Comparison of ENCODE assay signal across 8 mouse cellular contexts in genomic region chr5:100036681-100037080, GRCm38 (mm10). TPM values are rescaled to one million over a fixed set of nuclear protein-coding genes. Genes with fewer than 3 reads are reported as not detected.
A peak's percentile ranks its signal among the peaks of the same experiment; 100 is the strongest.
DNase-seq lines count a peak whose midpoint lies in the region; ATAC-seq and TF ChIP-seq lines count a peak whose summit lies in the region.

No protein-coding gene starts in this region.

- H3K9ac ChIP-seq in kidney, postnatal 0 days (ENCODE audit: low read depth, low read length), result 0 out of 2 replicates have a peak overlapping the region, but pooled peaks have one; percentile 27
- H3K9ac ChIP-seq in neural tube, embryonic 11.5 days (ENCODE audit: low read length), result peak overlapping the region; percentile 26; the same call in 1 of the 2 replicates

- WGBS in kidney, postnatal 0 days, result 5% methylated on average over 7 of the region's 7 CpGs
- WGBS in neural tube, embryonic 11.5 days, result 36% methylated on average over 7 of the region's 7 CpGs

- peak overlapping the region; percentile 86 for H3K4me2 ChIP-seq in kidney, postnatal 0 days (ENCODE audit: low read length)
- peak overlapping the region; percentile 96 for H3K4me2 ChIP-seq in neural tube, embryonic 11.5 days (ENCODE audit: low read depth)

- no peaks in the 10 kb centered on the region for H3K27me3 ChIP-seq in kidney, postnatal 0 days (ENCODE audit: insufficient read depth, low read length)
- H3K27me3 ChIP-seq in neural tube, embryonic 11.5 days (ENCODE audit: control insufficient read depth, insufficient read depth, low read length), result no peaks in the 10 kb centered on the region

- no peak for ATAC-seq in kidney, postnatal 0 days (replicated peaks; ENCODE audit: low FRiP score, low read depth)
- ATAC-seq in neural tube, embryonic 11.5 days (ENCODE audit: insufficient read depth, low FRiP score, low TSS enrichment), result no peak

- peak overlapping the region; percentile 96 for H3K4me3 ChIP-seq in kidney, postnatal 0 days (replicated peaks; ENCODE audit: low read depth, low read length)
- H3K4me3 ChIP-seq in embryonic fibroblast, embryonic 13.5 days (ENCODE audit: insufficient read depth, low read length), result peak overlapping the region; percentile 100
- peak overlapping the region; percentile 100 for H3K4me3 ChIP-seq in neural tube, embryonic 11.5 days (ENCODE audit: low read depth, low read length)

- no peaks in the 10 kb centered on the region for H3K9me3 ChIP-seq in kidney, postnatal 0 days (replicated peaks; ENCODE audit: low read length)
- H3K9me3 ChIP-seq in neural tube, embryonic 11.5 days (ENCODE audit: control insufficient read depth, low read length), result no peaks in the 10 kb centered on the region

- H3K4me1 ChIP-seq in kidney, postnatal 0 days (replicated peaks; ENCODE audit: insufficient read depth, low read length), result no peaks in the 10 kb centered on the region
- peaks cover 7% of the 10 kb centered on the region; the same call in 1 of the 2 replicates for H3K4me1 ChIP-seq in embryonic fibroblast, embryonic 13.5 days (ENCODE audit: control insufficient read depth, insufficient read depth, low read length)
- peaks cover 15% of the 10 kb centered on the region for H3K4me1 ChIP-seq in neural tube, embryonic 11.5 days (ENCODE audit: control insufficient read depth, insufficient read depth, low read length)

- TF ChIP-seq POLR2A in embryonic fibroblast, embryonic 13.5 days (IDR thresholded peaks at IDR 0.05; ENCODE audit: low read depth, low read length), result no peak

- DNase-seq in kidney, postnatal 0 days (ENCODE audit: low spot score), result peak; percentile 43
- DNase-seq in kidney, adult 8-10 months, result no peak
- DNase-seq in liver, result peak; percentile 18
- no peak for DNase-seq in neural tube, embryonic 11.5 days (ENCODE audit: low spot score)
- DNase-seq in adrenal gland, postnatal 10 days, result no peak
- no peak for DNase-seq in right cerebral cortex, postnatal 14 days
- no peak for DNase-seq in spleen, postnatal 4 days (ENCODE audit: low spot score in 2 of 2)

- no peak overlapping the region for H3K27ac ChIP-seq in kidney, postnatal 0 days
- H3K27ac ChIP-seq in embryonic fibroblast, embryonic 13.5 days (ENCODE audit: insufficient read depth, low read length), result no peak overlapping the region
- no peak overlapping the region for H3K27ac ChIP-seq in neural tube, embryonic 11.5 days (ENCODE audit: low read depth, low read length)

- H3K36me3 ChIP-seq in kidney, postnatal 0 days (ENCODE audit: insufficient read depth, low read length), result peaks cover 26% of the 10 kb centered on the region
- H3K36me3 ChIP-seq in neural tube, embryonic 11.5 days (ENCODE audit: control insufficient read depth, insufficient read depth, low read length), result peaks cover 12% of the 10 kb centered on the region

- TF ChIP-seq CTCF in kidney, postnatal 0 days (IDR thresholded peaks at IDR 0.05; ENCODE audit: low read depth), result no peak
- no peak for TF ChIP-seq CTCF in embryonic fibroblast, embryonic 13.5 days (IDR thresholded peaks at IDR 0.05; ENCODE audit: borderline replicate concordance, insufficient read depth, low read length)

RNA-seq across cellular contexts. Expression of gene Hnrnpdl, which starts 2.8 kb away (rescaled TPM):
- 118 and 121 TPM in 2 replicates for polyA plus RNA-seq in kidney, postnatal 0 days (2015; fragmentation: Nextera tagmentation; extraction: Ambion mirVana)
- 155 and 231 TPM in 2 replicates for polyA plus RNA-seq in embryonic fibroblast, embryonic 13.5 days (2011; ENCODE audit: insufficient read length, low read depth, missing spikeins)
- 271 and 289 TPM in 2 replicates for polyA plus RNA-seq in neural tube, embryonic 11.5 days (2014; fragmentation: Nextera tagmentation; extraction: Ambion mirVana)
- total RNA-seq in adrenal gland, postnatal 10 days (2021), result 100 to 1,000 TPM in 1 of 2 experiments, 10 to 100 TPM in 1; 96.1 to 145 TPM

RNA-seq across cellular contexts. Expression of gene Enoph1, which starts 3.1 kb away (rescaled TPM):
- 31.5 and 36.1 TPM in 2 replicates for polyA plus RNA-seq in kidney, postnatal 0 days (2015; fragmentation: Nextera tagmentation; extraction: Ambion mirVana)
- 20.1 and 23.7 TPM in 2 replicates for polyA plus RNA-seq in embryonic fibroblast, embryonic 13.5 days (2011; ENCODE audit: insufficient read length, low read depth, missing spikeins)
- 48.2 and 48.5 TPM in 2 replicates for polyA plus RNA-seq in neural tube, embryonic 11.5 days (2014; fragmentation: Nextera tagmentation; extraction: Ambion mirVana)
- 10 to 100 TPM; 23.2 to 29.4 TPM for total RNA-seq in adrenal gland, postnatal 10 days (2021)

RNA-seq across cellular contexts. Expression of gene 4930524J08Rik, which starts 57.8 kb away (rescaled TPM):
- polyA plus RNA-seq in kidney, postnatal 0 days (2015; fragmentation: Nextera tagmentation; extraction: Ambion mirVana), result 2.9 and 4.5 TPM in 2 replicates
- polyA plus RNA-seq in embryonic fibroblast, embryonic 13.5 days (2011; ENCODE audit: insufficient read length, low read depth, missing spikeins), result 2.4 and 2.5 TPM in 2 replicates
- polyA plus RNA-seq in neural tube, embryonic 11.5 days (2014; fragmentation: Nextera tagmentation; extraction: Ambion mirVana), result 2.1 and 2.2 TPM in 2 replicates
- 1 to 10 TPM; 2.6 to 4.1 TPM for total RNA-seq in adrenal gland, postnatal 10 days (2021)

RNA-seq across cellular contexts. Expression of gene Hnrnpd, which starts 57.9 kb away (rescaled TPM):
- polyA plus RNA-seq in kidney, postnatal 0 days (2015; fragmentation: Nextera tagmentation; extraction: Ambion mirVana), result 97.7 and 125 TPM in 2 replicates
- polyA plus RNA-seq in embryonic fibroblast, embryonic 13.5 days (2011; ENCODE audit: insufficient read length, low read depth, missing spikeins), result 295 and 380 TPM in 2 replicates
- polyA plus RNA-seq in neural tube, embryonic 11.5 days (2014; fragmentation: Nextera tagmentation; extraction: Ambion mirVana), result 277 and 289 TPM in 2 replicates
- total RNA-seq in adrenal gland, postnatal 10 days (2021), result 100 to 1,000 TPM; 170 to 220 TPM

Comparison
In these comparisons a context has a peak if more than half of its experiments do, and no peak if none do; other contexts are left out.
1. DNase-seq: peak in kidney, postnatal 0 days (single experiment) and liver (single experiment); none in kidney, adult 8-10 months (0 of 2), neural tube, embryonic 11.5 days (single experiment), adrenal gland, postnatal 10 days (single experiment), right cerebral cortex, postnatal 14 days (single experiment) and spleen, postnatal 4 days (0 of 2).
2. Peak in every context shown above with its lines, with median percentiles within 50 percentile points of each other: H3K4me3 ChIP-seq.